Mouse (Mus musculus) adrenal gland (tissue): ENCODE data around the gene Ibsp.

ENCODE experiments used
- intact Hi-C: fragments of 180-260 bp; cut with DNase I; formaldehyde crosslinking; loops from one replicate; pipeline ENCODE4 v1.15.1; 2025
- long read RNA-seq, 2 experiments: library from polyadenylated mRNA; unstranded; transcript quantifications; one replicate each; pipeline ENCODE4 v2.0.0; 2020; ENCODE audit warnings: borderline replicate concordance in 1 of 2; ENCODE audit not compliant: insufficient replicate concordance in 1 of 2

Gene Ibsp
- long read RNA-seq, experiment 1, transcript Ibsp-201 (7 exons, 2,068 nt), result major isoform, 15 of 18 reads
- long read RNA-seq, experiment 1, partial matches to known transcripts, result 1 of 18 reads
- long read RNA-seq, experiment 1, other reads (novel, unspliced or antisense), result 2 of 18 reads
- long read RNA-seq, experiment 2, transcript Ibsp-201 (7 exons, 2,068 nt), result major isoform, 8 of 8 reads
- long read RNA-seq, experiment 2, partial matches to known transcripts, result 0 of 8 reads
- long read RNA-seq, experiment 2, other reads (novel, unspliced or antisense), result 0 of 8 reads

DNA sequence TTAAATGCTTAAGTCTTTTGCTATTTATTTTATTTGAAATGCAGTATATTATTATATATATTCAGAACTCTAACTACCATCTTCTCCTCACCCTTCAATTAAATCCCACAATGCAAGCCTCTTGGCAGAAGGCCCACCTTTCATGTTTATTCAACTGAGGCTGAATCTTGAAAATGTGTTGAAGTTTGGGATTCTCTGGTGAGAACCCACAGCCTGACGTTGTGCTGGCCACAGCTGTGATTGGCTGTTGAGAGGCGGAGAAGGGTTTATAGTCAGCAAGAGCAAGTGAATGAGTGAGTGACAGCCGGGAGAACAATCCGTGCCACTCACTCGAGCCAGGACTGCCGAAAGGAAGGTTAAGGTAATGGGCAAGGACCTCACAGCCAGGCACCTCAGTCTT is at the start of gene Ibsp:
Ibsp (plus strand) TSS at position 178 of the 400 bp plus-strand sequence.
- intact Hi-C loops, result no loop called here

DNA sequence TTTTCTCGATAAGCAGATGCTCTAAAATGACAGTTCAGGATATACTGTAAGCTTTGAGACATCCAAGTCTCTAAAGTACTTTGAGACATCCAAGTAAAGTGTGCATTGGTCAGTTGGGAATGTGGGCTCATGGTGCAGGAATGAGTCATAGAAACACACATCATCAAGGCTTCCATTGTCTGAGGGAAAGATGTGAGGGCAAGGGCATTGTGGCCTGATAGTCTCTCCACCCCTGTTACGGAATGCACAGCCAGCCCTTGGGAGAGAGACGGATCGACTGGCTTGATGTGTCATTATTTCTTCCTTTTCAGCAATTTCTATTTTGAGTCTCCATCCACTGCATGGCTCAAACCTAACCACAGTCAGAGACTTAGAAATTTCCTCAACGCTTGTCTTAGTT is 47.2 kb upstream of the Ibsp start:
- intact Hi-C loops, result no loop called here

DNA sequence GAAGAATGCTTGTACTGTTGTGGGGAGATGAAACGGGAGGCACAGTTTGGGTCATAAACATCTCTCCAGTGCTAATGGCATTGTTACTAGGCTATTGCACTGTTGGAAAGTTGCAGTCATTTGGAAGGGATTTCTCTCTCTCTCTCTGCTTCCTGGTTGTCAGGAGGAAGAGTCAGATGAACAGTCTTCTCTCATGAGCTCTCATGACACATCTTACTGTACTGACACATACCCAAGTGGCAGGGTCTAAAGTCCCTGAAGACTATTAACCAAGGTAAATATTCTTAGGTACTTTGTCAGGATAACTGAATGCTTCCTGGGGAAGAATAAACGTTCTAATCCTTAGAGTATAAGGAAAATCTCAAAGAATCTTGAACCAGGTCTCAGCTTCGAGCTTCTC is 42.4 kb upstream of the Ibsp start:
- intact Hi-C loops, result no loop called here

DNA sequence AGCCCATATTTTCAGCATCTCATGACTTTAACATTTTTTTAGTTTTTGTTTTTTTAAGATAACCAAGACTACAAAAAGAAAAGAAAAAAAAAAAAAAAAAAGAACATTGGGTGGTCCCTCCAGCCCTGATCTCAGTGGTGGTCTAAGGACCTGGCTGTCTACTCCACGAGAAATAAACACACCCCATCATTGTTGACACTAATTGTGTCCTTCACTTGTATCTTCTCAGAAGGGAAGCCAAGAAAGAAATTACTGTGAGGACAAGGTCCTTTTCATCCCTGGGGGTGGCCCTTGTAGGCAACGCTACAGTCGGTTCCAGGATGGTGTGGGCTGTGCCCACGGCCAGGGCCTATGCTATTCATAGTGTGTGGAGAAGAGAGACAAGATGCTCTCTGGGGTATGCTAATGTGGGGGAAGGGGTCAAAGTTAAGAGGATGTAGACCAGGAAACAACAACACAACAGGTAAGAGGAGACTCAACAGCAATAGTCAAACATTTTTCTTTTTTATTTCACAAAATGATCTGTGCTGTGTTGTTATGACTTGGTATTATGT is 37.0 kb upstream of the Ibsp start:
- intact Hi-C loops, result no loop called here

DNA sequence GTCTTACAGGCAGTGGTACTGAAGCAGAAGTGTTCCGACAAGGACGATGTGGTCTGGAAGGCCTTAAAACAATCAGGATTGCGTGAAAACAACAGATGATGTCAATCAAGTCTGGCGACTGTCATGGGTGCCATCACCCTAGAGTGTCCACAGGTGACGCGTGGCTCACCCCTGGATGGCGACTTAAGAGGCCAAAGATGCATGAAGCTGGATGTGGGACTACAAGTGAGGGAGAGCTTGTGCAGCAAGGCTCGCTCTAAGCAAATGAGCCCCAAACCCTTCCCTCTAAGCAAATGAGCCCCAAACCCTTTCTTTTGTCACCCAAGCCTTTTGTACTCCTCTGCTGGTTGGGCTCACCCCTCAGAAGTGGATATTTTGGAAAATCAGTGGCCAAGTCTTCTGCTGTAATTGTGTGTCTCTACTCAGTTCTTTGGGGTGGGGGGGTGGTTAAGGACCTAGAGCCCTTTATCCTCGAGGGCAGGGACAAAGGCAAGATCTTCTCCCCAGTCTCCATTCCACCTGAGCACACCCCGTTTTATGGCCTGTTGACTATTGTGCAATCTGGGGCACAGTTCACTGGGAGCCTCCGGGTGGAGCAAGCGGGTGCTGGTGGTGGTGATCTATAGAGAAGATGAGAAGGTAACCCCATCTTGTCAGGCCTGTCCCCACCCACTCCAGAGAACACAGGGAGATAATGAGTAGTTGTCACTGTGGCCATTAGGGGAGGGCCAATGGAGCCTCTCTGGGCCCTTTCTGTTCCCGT is 35.8 kb upstream of the Ibsp start:
- intact Hi-C loops, result no loop called here

DNA sequence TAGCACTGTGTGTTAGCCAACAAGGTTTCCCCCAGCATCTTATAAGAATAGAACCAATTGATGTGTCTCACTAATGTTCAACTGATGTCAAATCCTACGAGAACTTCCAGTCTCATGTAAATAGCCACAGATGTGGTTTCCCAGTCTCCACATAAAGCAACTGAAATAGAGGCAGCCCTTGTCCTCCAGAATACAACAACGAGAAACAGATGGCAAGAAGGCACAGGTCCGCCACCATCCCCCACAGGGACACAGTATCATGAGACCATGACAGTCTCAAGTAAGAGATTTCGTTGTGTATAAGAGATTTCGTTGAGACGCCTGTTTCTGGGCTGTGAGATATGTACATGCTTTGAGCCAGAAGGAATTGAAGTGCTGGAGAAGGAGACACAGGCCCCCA is 4.8 kb upstream of the Ibsp start:
- intact Hi-C loops, result no loop called here

GRCm38 (mm10) chr5:104314073-104314472 is 15.1 kb downstream of the Ibsp start:
- intact Hi-C loops, result no loop called here

DNA sequence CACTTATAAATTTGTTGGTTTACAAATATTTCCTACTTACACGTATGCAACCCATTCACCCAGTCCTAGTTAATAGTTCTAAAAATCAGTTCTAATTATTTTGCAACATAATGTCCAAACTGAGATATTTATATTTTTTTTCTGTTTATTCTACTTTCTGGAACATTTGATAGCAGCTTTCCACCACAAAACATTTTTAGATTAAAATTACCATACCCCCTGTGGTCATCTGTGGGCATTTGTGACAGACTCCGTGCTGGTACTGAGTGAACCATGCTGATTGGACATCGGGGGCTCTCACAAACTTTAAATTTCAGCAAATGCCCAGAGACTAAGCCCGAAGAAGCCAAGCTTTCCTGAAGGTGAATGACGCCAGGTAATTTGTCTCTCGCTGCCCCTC is 26.1 kb downstream of the Ibsp start, which contains the start of gene Mepe:
Mepe (plus strand) TSS at position 301 of the 400 bp plus-strand sequence.
- intact Hi-C loops, result no loop called here

DNA sequence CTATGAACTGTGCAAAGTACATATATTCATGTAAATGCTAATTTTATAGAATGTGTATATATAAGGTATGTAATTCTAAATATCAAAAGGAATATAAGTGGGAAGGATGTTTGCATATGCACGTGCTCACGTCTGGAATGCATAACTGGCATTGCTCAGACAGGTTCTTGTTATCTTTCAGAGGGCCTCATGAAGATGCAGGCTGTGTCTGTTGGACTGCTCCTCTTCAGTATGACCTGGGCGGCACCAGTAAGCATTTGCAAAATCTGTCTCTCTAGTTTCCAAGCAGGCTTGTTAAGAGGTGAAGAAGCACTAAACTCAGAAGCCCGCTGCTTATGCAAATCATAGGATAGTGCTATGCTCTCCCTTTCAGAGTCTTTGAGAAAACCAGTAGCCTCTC is 27.9 kb downstream of the Ibsp start:
- intact Hi-C loops, result no loop called here

DNA sequence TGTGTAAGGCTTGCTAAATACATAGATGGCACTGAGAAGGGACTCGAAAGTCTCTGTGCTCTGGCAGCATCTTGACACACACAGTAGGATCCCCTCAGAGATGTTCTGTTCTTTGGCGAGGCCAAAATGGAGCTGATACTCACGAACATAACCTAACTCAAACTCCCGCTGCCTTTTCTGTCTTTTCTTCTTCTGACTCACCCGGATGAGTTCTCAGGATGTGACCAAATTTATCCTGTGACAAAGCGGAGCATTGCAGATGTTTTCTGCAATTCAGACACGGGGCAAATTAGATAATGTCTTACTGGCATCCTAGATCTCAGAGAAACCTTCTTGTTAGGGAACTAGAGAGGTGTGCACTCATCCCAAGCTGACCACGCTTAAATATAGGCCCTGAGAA is 28.4 kb downstream of the Ibsp start:
- intact Hi-C loops, result no loop called here

- intact Hi-C loops, result no loop called here
Measured at GRCm38 (mm10) chr5:104327876-104328275, 28.9 kb downstream of the Ibsp start.

GRCm38 (mm10) chr5:104328317-104328850 is 29.4 kb downstream of the Ibsp start:
- intact Hi-C loops, result no loop called here

DNA sequence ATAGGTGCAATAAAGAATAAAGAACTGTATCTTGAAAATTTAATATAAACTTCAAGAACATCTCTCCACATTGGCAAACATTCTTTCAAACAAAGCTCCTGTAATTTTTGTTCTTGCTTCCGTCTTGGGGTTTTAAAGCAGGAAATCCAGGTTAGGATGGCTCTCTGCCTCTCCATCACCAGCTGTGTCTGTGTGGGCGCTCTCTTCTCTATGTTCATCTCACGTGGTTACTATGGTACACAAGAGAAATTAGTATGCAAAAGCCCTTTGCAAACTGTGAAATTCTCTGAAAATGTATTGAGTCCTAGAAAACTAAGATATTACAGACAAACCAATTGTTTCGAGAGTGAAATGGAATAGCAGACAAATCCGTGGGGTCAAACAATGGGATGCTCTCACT is 30.4 kb downstream of the Ibsp start:
- intact Hi-C loops, result no loop called here

DNA sequence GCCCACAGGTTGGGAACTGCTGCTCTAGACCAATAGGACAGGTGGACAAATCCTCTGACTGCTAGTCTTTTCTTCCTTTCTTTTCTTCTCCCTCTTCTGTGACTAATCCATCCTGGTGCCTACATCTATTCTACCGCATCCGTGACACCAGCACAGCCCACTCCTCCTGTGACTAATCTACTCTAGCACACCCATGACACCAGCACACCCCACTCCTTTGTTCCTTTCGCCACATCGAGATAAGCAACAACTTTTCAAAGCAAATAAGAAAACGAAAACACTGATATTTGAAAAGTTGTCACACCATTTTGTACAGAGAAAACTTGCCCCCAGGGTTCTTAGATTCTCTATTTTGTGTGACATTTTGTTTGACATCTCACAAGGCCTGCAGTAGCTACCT is 31.1 kb downstream of the Ibsp start:
- intact Hi-C loops, result no loop called here

- intact Hi-C loops, result no loop called here
Measured at GRCm38 (mm10) chr5:104332296-104332695, 33.3 kb downstream of the Ibsp start.

DNA sequence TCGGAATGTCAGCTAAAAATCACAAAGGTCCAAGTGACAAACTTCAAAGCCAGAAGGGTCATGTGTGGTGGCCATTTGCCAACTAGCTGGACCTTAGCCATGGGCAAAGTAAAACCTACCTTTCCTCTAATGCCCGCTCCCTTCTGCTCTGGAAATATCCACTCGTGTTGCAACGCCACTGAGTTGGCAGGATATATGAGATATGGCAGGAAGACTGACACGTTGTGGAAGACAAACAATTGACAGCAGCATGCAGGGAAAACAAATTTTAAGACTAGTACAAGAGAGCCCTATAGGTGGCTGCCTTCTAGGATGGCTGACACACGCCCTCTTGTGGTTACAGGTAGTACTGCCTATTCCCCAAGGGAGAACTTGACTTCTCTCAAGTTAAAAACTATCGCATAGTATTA is 34.3 kb downstream of the Ibsp start:
- intact Hi-C loops, result loop anchor here (1.0 kb wide), 2 partner anchors 114 to 202 kb away; no protein-coding TSS in a partner anchor

DNA sequence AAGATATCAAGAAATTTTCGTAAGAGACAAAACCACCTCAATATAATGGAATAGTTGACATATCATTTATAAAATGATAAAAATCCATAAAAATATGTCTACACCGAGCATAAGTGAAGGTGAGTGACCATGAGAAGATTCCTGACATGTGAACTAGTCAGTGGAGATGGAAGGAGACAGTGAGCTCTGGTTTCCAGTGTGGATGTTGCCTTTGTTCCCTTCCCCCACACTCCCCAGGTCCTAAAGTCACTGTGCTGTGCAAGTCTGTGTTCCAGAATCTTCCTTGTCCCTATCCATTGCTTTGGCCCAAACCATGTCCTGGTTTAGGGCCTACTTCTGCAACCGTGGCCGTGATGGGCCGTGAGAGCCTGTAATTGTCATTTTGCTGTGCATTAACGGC is 34.7 kb downstream of the Ibsp start:
- intact Hi-C loops, result loop anchor here (1.0 kb wide), 2 partner anchors 114 to 202 kb away; no protein-coding TSS in a partner anchor

- intact Hi-C loops, result no loop called here
Measured at GRCm38 (mm10) chr5:104334516-104334915, 35.5 kb downstream of the Ibsp start.

GRCm38 (mm10) chr5:104335962-104336361 is 37.0 kb downstream of the Ibsp start:
- intact Hi-C loops, result no loop called here

DNA sequence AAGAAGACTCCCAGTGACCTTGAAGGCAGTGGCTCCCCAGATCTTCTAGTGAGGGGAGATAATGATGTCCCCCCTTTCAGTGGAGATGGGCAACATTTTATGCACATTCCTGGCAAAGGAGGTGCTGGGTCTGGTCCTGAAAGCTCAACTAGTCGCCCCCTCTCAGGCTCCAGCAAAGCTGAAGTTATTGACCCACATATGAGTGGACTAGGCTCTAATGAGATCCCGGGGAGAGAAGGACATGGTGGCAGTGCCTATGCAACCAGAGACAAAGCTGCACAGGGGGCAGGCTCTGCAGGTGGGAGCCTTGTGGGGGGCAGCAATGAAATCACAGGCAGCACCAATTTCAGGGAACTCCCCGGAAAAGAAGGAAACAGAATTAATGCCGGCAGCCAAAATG is 38.5 kb downstream of the Ibsp start:
- intact Hi-C loops, result no loop called here

DNA sequence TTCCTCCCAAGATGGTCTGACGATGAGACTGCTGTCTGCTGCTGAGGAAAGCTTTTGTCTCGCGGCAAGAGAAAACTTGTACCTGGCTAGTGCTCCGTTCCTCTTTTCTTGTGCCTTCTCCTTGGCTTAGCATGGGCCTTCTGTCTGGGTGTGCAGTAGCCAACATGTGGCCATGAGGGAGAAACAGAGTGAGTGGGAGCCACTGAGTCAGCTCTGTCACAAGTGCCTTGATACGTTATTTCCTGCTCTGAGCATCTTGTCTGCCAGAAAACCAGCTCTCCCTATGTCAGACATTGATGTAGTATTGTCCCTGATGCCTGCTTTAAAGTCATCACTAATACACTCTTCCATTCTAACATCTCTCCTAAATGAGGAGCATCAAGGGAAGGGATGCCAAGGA is 40.0 kb downstream of the Ibsp start:
- intact Hi-C loops, result no loop called here
